Mouse (Mus musculus) left cerebral cortex, postnatal 10 days (tissue): ENCODE results near the gene Eapp. TPM values are rescaled to one million over a fixed set of nuclear protein-coding genes. Genes with fewer than 3 reads are reported as not detected.
"Not testable (repeated sequence)": the region's sequence is repeated elsewhere in the genome, so short reads cannot be mapped to it uniquely, and the experiment has no call there.

Experiments used
- DNase-seq, 2 experiments: peaks; one replicate each; pipeline ENCODE4 v3.0.0; 2021 to 2022; ENCODE audit warnings: low spot score in 2 of 2, mixed read lengths in 1 of 2; ENCODE audit errors: extremely low spot score in 1 of 2
- intact Hi-C: fragments of 180-260 bp; cut with DNase I; formaldehyde crosslinking; loops from one replicate; pipeline ENCODE4 v1.15.1; 2025
- total RNA-seq, 2 experiments: library from RNA; stranded (reverse); gene quantifications; 2 replicates each; pipeline ENCODE4 v1.2.3; 2021

The Eapp gene
- total RNA-seq, 2 experiments from 2014 or later = 38.0 to 44.2 TPM

DNA sequence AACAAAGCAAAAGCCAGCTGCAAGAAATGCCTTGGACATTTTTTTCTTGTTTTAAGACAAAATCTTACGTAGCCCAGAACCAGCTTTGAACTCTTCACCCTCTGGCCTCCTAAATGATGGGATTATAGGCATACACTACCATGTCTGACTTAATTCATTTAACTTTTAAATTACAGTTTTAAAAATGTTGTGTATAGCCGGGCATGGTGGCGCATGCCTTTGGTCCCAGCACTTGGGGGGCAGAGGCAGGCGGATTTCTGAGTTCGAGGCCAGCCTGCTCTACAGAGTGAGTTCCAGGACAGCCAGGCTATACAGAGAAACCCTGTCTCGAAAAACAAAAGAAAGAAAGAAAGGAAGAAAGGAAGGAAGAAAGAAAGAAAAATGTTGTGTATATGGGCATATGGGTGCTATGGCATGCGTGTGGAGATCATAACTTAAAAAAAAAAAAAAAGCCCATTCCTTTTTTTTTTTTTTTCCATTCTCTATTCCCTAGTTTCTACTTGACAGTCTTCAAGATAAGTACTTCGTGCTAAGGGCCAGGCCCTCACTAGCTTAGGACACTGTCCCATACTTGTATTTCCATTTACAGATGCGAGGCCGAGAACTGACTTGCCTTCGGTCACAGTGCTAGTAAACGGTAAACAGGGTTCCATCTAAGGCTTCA, 718 bp downstream of the Eapp start:
- intact Hi-C loops = no loop called here

DNA sequence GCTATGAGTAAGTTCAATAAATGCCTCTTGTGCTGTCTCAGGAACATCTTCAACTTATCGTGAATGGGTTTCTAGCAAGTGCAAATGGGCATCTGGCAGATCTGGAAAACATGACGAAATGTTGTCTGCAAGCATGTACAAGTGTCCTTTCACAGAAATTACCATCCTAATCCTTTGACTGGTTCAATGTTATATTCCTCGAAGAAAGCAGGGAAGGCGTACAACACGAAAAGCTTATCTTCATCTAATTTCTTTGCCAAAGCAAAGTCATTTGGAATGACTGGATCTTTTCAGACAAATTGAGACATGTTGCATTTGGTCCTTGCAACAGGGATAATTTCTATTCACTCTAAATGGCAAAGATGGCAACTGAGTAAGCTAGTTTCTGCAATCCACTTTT, 6.6 kb downstream of the Eapp start:
- no peak for DNase-seq
- intact Hi-C loops = no loop called here

More for the DNA sequence above, 718 bp downstream of the Eapp start:
- no peak for DNase-seq

DNA sequence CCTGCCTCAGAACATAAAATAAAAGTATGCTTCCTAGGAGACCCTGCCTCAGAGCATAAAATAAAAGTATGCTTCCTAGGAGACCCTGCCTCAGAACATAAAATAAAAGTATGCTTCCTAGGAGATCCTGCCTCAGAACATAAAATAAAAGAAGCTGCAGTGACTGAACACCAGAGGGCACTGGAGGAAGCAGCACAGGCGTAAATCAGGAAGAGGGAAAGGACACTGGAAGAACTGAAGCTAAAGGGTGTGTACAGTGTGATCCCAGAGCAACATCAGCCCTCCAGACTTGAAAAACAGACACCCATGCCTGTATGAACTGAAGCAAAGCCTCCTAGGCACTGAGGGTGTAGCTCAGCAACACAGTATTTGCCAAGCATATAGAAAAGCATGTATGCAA, 12.5 kb downstream of the Eapp start:
- intact Hi-C loops = no loop called here
- no peak for DNase-seq

DNA sequence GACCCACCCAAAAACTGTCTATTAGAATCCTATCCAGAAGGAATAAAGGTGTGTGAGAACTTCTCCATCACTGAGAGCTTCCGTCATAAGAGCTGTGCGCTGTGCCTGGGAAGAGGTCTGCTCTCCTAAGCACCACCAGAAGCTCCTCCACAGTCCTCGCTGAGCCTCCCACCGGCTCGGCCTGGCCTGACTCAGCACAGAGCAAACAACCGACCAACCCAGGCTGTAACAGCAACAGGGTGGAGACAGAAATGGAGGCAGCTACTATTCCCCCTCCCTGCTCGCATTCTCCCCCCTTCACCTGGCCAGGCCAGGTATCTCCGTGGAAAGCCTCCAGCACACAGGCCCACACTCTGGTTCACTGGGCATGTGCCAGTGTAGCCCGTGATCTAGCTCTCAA, 19.0 kb downstream of the Eapp start:
- intact Hi-C loops = no loop called here
- DNase-seq = no peak

DNA sequence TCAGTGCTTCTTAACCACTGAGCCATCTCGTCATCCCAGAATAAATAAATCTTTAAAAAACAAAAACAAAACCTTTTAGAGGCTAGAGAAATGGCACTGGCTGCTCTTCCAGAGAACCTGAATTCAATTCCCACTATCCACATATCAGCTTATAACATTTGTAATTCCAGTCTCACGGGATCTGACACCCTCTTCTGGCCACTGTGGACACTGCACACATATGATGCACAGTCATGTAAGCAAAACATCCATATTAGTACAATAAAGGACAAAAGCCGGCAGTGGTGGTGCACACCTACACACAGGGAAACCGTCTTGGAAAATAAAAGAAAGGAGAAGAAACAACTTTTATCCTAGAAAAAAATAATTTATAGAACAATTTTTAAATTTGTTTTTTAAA, 20.3 kb downstream of the Eapp start:
- DNase-seq = no peak
- intact Hi-C loops = no loop called here

DNA sequence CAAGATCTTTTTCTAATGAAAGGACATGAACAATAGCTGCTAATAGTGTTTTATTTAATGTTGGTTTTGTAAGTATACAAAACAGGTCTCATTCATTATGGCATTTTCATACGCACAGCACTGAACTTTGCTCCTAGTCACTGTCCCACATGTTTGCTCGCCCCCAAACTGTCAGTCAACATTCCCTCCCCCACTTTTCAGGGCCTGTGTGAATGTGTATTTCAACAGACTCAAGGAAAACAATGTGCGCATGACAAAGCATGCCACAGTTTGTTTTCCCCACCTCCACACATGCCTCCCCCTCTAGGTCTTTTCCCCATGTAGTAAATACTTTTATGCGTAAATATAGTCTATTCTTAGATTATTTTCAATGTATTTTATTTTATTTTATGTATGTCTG, 24.4 kb downstream of the Eapp start:
- intact Hi-C loops = no loop called here
- no peak for DNase-seq

DNA sequence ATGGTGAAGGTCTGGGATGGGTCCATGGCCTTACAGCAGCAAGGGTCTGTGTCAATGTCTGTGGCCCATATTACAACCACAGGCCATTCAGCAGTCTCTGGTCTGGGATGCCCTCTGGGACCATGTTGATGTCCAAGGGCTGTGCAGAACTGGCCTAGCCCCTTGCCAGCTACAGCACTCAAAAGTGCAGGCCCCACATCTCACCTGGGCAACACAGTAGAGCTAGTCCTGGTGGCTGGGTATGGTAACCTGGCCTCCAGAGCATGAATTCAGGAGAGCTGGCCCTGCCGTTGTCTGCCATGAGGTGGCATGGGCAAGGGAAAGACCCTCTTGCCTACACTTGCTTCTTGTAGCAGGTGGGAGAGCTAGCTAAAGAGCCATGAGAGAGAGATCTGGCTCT, 27.6 kb downstream of the Eapp start:
- intact Hi-C loops = no loop called here
- DNase-seq = no peak

DNA sequence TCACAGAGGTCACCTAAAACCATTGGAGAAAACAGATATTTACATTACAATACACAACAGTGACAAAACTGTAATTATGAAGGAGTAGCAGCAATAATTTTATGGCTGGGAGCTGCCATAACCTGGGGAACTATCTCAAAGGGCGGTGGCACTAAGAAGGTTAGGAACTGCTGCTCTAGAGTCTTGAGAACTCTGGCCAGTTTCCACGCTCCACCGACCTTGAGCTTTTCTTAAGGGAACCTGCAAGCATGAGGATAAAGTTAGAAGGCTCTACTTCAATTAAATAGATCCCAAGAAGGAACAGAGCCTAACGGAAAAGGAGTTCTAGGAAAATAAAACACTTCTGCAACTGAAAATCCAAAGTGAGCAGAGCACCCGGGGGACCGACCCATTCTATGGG, 30.2 kb downstream of the Eapp start:
- intact Hi-C loops = no loop called here
- no peak for DNase-seq

DNA sequence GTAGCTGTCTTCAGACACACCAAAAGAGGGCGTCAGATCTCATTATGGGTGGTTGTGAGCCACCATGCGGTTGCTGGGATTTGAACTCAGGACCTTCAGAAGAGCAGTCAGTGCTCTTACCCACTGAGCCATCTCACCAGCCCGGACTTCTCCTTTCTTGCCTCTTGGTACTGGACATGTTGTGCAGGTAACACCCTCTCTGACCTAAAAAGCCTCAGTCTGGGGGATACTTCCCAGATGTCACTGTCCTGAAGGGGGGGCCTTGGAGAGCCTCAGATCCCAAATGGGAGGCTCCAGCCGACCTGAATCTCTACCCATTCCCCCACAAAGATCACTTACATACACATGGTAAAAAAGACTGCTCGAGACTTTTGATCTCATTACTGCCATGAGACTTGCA, 34.2 kb downstream of the Eapp start:
- intact Hi-C loops, DNase-seq: not testable (repeated sequence)

DNA sequence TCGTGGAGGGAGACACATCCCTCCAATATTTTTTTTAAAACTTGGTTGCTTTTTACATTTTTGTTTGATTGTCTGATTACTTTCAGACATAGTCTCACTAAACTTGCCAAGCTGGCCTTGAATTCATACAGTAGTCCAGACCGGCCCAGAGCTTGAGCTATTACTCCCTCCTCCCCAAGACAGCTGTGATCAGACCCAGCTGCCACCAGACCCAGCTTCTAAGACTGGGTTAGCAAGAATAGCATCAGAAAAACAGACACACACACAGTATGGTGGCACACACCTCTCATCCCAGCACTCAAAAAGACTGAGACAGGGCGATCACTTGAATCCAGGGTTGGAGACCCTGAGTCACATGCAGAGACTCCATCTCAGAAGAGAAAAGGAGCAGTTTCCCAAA, 35.8 kb downstream of the Eapp start:
- intact Hi-C loops = no loop called here
- no peak for DNase-seq

DNA sequence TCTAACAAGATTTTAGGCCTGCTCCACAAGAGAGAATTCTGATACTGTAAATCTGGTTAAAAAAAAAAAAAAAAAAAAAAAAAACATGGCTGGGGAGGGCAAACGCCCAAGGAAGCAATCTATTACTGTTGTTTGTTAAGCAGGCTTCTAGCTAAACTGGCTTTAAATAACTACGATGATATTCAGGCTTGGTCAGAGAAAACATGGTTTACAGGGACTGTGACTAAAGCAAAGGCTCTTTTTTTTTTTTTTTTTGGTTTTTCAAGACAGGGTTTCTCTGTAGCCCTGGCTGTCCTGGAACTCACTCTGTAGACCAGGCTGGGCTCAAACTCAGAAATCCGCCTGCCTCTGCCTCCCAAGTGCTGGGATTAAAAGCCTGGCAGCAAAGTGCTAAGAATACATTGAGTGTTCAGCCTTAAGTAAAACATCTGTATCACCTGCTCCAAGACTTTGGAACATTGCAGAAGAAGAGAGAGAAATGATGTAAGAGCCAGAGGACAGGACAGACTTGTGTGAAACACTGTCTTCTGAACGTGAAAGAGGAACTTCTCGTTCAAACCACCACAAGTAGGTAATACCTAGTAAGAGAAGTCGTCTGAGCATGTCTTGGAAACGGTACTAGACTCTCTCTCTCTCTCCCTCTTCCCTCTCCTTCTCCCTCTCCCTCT, 37.1 kb downstream of the Eapp start:
- no peak for DNase-seq
- intact Hi-C loops = no loop called here

DNA sequence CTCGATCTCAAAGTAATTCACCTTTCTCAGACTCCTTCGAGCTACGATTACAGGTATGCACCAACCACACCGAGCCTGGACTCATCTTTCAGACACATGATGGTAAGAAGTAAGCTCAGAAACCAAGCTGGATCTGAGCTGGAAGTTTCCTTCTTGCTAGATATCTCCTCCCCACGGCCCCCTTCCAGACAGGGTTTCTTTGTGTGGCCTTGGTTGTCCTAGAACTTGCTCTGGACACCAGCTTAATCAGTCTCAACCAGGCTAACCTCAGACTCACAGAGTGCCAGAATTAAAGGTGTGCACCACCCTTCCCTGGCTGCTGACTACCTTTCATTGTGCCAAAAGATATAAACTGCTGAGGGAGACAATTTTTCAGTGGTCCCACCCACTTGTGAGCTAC, 37.7 kb downstream of the Eapp start:
- intact Hi-C loops = no loop called here
- no peak for DNase-seq

DNA sequence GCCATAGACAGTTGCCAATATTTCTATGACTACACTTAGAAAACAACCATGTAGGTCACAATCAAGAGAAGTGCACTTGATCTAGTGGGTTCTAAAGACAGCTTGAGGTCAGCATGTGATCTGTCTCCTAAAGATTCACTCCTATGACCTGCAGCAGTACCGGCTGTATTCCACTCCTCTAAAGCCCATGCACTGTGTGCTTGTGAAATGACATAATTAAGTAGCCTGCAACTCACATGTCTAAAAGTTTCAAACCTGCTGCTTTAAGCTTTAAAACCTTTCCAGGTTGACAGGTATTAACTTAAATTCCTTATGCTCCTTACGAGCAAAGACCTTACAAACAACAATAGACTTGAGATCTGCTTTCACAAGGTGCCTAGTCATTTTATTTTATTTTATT, 38.5 kb downstream of the Eapp start:
- intact Hi-C loops = no loop called here
- DNase-seq = no peak

DNA sequence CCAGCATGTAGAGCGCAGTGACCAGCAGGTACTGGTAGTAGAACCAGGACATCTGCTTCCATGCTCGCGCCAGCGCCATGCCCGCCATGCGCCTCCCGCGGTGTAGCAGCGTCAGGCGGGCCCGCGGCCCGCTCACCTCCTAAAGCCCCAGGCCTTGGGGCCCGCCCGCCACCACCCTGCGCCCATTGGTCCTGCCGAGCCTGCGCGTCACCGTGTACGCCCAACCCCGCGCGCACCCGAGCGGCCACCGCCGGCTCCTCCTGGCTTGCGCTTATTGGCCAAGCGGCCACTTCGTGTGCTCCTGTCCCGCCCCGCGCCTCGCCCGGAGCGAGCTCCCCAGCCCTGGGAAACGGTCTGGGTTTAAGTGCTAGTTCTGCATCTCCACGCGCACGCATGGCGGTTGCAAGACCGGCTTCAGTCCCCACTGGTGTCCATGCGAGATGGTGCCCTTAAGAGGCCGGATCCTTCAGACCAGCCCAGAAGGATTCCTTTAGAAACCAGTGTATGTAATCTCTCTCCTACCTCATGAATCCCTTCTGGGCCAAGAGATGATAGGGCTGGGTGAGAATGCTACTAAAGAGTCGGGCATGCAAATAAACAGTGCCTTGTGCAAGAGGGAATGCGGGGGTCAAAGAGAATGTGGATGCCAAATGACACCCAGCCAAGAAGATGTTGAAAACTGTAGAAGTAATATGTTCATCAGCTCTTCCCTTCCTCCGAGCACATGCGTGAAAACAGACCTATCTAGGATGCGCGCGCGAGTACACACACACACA, 39.1 kb downstream of the Eapp start, which contains the start of gene Sptssa:
Gene Sptssa, minus strand, starts transcription at position 178 of the 776 bp plus-strand sequence.
- DNase-seq = peak; percentile 93 to 98
- intact Hi-C loops = no loop called here

DNA sequence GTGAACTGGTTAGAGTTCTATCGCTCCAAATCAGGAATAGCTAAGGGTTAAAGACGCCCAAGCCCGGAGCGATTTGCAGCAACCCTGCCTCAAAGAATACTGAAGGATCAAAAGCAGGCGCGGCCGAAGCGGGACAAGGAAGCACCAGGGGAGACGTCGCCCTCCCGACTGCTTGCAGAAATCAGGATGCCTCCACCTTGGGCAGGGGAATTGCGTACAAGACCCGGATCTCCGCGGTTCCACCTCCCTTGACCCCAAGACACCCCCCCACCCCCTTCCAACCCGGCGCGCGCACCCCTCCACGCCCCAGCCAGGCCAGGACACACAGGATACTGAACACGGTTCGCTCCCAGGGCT, 39.7 kb downstream of the Eapp start:
- intact Hi-C loops = no loop called here
- DNase-seq = peak in 1 of 2 experiments; percentile 13

DNA sequence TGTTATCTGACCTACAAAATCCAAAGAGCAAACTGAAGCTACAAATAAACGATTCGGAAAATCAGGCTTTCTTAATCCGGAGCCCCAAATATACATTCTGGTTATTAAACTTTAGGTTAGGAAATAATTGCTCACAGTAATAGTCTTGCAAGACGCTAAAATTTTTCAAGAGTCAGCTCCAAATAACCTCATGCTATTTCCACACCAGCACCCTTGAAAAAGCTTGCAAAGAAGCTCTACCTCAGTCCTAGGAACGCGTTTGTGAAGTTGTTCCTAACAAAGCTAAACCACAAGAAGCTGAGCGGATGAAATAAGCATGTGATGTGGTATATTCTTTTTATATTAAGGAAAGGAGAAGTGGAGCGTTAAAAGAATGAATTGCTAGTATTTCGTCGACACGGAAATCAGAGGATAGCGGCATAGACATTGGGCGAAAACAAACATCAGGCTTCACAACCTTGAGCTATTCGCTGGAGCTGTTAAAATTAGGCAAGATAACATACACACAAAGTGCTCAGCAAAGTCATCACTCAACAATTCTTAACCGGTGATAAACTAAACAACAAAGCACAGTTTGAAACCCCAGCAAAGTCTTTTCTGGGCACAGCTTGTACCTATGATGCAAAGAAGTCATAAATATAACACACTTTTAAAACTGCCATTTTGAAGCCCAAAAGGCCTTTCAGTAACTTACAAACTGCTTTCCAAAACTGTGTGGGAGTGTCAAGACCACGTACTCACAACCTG, 40.2 kb downstream of the Eapp start:
- DNase-seq = no peak
- intact Hi-C loops = no loop called here

DNA sequence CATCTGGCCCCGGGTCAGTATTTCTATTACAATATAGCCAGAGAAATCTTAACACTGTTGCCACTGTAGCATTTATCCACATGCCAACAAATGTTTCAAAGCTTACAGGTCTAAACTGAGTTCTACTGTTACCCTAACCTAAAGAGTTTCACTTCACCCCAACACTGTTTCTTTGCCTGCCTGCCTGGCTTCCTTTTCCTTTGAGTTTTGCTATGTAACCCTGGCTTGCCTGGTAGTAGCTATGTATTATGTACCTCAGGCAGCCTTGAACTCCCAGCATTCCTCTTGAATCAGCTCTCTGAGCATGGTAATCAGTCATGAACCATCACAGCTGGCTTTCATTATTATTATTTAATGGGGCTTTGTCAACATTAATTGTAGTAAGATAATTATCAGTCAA, 41.0 kb downstream of the Eapp start:
- intact Hi-C loops = no loop called here

DNA sequence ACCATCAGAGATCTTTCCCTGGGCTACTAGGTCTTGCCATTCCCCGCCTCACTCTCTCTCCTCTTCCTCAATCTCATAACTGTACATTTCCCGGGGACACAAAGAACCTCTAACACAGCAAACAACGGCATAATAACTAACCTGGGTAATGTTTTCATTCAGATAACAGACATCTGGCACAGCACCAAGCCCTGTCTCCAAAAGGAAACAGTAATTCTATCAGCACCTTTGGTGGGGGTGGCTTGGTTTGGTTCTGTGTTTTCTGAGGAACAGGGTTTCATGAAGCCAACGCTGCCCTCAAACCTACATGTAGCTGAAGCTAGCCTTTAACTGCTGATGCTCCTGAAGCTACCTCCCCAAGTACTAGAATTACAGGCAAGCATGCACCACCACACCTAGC, 41.6 kb downstream of the Eapp start:
- intact Hi-C loops = no loop called here
- DNase-seq = no peak

More for the DNA sequence above, 41.0 kb downstream of the Eapp start:
- DNase-seq = no peak

DNA sequence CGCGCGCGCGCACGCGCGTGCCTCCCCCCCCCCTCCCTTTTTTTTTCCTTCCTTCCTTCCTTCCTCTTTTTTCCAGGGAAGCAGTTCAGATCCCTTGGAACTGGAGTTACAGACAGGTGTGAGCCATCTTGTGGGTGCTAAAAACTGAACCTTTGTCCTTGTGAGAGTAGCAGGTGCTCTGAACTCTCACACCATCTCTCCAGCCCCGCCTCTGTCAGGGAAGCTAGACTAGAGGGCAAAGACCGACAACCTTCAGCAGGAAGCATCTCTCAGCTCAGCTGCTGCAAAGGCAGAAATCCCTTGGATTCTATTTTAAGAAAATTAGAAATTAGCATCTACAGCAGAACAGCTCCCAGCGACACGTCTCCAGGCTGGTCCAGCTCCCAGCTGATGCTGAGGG, 43.4 kb downstream of the Eapp start:
- no peak for DNase-seq
- intact Hi-C loops = no loop called here
